Mouse (Mus musculus): ENCODE measurements around the gene Pde9a.
A peak's percentile ranks its signal among the peaks of the same experiment; 100 is the strongest.

Pde9a gene

GRCm38 (mm10) chr17:31429402-31429801 lies 43.4 kb downstream of the Pde9a start:
- TF ChIP-seq NANOG (IDR thresholded peaks at IDR 0.05; ENCODE audit: borderline replicate concordance, low read length) (no peak), CTCF (conservative IDR thresholded peaks at IDR 0.05; ENCODE audit: low read length) (peak; percentile 98), POU5F1 (IDR thresholded peaks at IDR 0.05; ENCODE audit: borderline replicate concordance, low read length) (no peak)
- Histone ChIP-seq H3K4me1 (replicated peaks; ENCODE audit: low read depth, low read length) (peaks cover 67% of the 10 kb centered on the region), H3K36me3 (ENCODE audit: insufficient read depth, low read length) (no peaks in the 10 kb centered on the region)

DNA sequence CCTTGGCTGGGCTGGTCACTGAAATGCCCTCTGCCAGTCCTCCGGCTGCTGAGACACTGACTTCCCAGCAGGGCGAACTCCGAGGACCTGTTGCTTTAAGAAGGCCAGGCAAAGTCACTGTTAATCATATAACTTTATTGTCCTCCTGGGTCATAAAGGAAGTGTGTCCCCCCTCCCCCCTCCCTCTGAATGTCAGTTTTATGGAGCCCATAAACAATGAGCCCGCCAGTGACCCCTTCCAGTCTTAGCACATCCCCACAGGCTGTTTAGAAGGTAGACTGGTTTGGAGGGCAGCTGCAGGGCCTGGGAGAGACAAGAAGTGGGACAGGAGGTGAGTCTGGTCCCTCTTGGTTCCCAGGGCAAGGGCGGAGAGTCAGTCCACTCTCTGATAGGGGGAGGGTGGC lies 46.9 kb downstream of the Pde9a start:
- Histone ChIP-seq H3K27me3 (ENCODE audit: insufficient read depth, low read length) (no peaks in the 10 kb centered on the region), H3K4me3 (replicated peaks; ENCODE audit: low read length) (no peak overlapping the region), H3K9me3 (ENCODE audit: low read length) (peaks cover 11% of the 10 kb centered on the region), H3K4me1 (replicated peaks; ENCODE audit: low read depth, low read length) (peaks cover 60% of the 10 kb centered on the region), H3K36me3 (ENCODE audit: insufficient read depth, low read length) (no peaks in the 10 kb centered on the region)
- TF ChIP-seq CTCF (conservative IDR thresholded peaks at IDR 0.05; ENCODE audit: low read length) (no peak), POU5F1 (IDR thresholded peaks at IDR 0.05; ENCODE audit: borderline replicate concordance, low read length) (no peak), NANOG (IDR thresholded peaks at IDR 0.05; ENCODE audit: borderline replicate concordance, low read length) (no peak)

More at GRCm38 (mm10) chr17:31429402-31429801, 43.4 kb downstream of the Pde9a start:
- Histone ChIP-seq H3K4me3 (replicated peaks; ENCODE audit: low read length) (no peak overlapping the region), H3K27me3 (ENCODE audit: insufficient read depth, low read length) (no peaks in the 10 kb centered on the region), H3K9me3 (ENCODE audit: low read length) (peaks cover 11% of the 10 kb centered on the region)

DNA sequence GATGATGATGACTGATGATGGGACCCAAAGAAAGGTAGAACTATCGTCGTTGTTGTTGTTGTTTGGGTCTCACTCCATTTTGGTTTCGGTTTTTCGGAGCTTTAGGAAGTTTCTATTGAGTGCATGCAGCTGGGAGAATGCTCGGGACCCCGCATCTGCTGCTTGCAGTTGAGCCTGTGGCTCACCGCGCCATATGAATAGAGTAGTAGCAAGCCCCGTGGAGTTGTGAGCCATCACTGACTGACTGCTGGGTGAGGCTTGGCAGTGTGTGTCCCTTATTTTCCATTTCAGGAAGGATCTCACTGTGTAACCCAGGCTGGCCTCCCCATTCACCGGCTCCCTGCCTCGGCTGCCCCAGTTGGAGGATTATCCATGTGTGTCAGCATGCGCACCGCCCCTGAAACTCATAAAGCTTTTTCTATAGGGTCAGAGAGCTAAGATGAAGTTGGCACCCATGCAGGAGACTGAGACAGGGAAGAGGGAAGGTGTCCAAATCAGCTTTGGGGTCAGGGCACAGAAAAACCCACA lies 47.5 kb downstream of the Pde9a start:
- H3K9me3 ChIP-seq (ENCODE audit: low read length): peaks cover 11% of the 10 kb centered on the region
- TF ChIP-seq CTCF (conservative IDR thresholded peaks at IDR 0.05; ENCODE audit: low read length) (no peak), POU5F1 (IDR thresholded peaks at IDR 0.05; ENCODE audit: borderline replicate concordance, low read length) (no peak), NANOG (IDR thresholded peaks at IDR 0.05; ENCODE audit: borderline replicate concordance, low read length) (no peak)
- peak overlapping the region; percentile 51 for H3K4me3 ChIP-seq (replicated peaks; ENCODE audit: low read length)
- peaks cover 54% of the 10 kb centered on the region for H3K4me1 ChIP-seq (replicated peaks; ENCODE audit: low read depth, low read length)
- H3K27me3 ChIP-seq (ENCODE audit: insufficient read depth, low read length): no peaks in the 10 kb centered on the region
- no peaks in the 10 kb centered on the region for H3K36me3 ChIP-seq (ENCODE audit: insufficient read depth, low read length)

- Histone ChIP-seq H3K27me3 (ENCODE audit: insufficient read depth, low read length) (no peaks in the 10 kb centered on the region), H3K36me3 (ENCODE audit: insufficient read depth, low read length) (no peaks in the 10 kb centered on the region), H3K9me3 (ENCODE audit: low read length) (peaks cover 6% of the 10 kb centered on the region), H3K4me3 (replicated peaks; ENCODE audit: low read length) (peak overlapping the region; percentile 51), H3K4me1 (replicated peaks; ENCODE audit: low read depth, low read length) (peaks cover 49% of the 10 kb centered on the region)
- no peak for TF ChIP-seq NANOG (IDR thresholded peaks at IDR 0.05; ENCODE audit: borderline replicate concordance, low read length)
Observed at GRCm38 (mm10) chr17:31433978-31434797, 48.2 kb downstream of the Pde9a start.

DNA sequence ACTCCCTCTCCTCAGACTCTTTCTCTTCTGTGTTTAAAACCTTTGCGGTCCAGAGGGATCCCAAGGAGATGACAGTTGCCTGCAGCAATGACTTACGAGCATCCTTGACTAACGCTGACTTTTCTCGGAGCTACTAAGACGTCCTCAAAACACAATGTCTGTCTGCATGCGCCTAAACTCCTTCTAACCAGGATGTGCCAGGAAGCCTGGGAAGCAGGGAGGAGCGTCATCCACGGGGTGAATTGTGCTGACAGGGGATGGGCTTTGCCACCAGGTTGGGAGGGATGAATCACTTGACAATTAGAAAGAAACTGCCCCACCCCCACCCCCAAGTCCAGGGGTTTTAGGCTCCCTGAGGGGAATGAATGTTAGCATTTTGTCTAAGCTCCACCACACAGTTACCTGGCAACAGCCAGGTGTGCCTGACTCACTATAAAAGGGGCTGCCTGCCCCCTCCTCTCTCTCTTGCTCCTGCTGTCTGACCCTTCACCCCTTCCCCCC lies 48.9 kb downstream of the Pde9a start:
- H3K27me3 ChIP-seq (ENCODE audit: insufficient read depth, low read length): no peaks in the 10 kb centered on the region
- peaks cover 53% of the 10 kb centered on the region for H3K4me1 ChIP-seq (replicated peaks; ENCODE audit: low read depth, low read length)
- H3K36me3 ChIP-seq (ENCODE audit: insufficient read depth, low read length): no peaks in the 10 kb centered on the region
- peak overlapping the region; percentile 51 for H3K4me3 ChIP-seq (replicated peaks; ENCODE audit: low read length)
- H3K9me3 ChIP-seq (ENCODE audit: low read length): no peaks in the 10 kb centered on the region
- TF ChIP-seq POU5F1 (IDR thresholded peaks at IDR 0.05; ENCODE audit: borderline replicate concordance, low read length) (no peak), NANOG (IDR thresholded peaks at IDR 0.05; ENCODE audit: borderline replicate concordance, low read length) (no peak), CTCF (conservative IDR thresholded peaks at IDR 0.05; ENCODE audit: low read length) (no peak)

DNA sequence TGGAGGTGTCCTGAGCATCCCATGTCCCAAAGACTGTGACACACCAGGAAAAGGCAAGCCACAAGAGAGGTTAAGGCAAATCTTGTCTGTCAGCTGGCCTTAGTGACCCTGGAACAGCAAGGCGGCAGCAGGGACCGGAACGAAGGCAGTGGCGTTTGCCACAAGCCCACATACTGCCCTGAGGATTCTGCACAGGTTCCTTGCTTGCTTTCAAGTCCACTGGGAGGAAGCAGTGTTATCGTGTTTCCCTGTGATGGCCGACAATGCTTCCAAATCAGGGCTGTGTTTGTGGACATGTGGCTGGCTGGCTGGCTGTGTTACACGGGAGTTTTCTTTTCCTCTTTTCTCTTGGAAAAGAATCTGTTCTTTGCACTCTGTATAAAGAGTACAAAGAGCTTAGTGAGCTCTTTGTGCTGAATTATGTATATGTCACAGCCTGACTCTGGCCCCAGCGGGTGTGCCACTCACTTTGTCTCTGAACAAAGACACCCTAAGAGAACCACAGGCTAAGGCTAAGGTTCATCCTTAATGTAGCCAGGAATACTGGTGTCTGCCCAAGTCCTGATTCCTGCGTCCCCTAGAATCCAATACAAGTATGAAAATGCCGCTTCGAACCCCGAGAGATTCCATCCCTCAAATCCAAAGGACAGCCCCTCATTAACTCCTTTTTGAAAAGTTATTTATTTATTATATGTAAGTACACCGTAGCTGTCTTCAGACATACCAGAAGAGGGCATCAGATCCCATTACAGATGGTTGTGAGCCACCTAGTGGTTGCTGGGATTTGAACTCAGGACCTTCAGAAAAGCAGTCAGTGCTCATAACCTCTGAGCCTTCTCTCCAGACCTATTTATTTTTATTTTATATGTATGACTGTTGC lies 50.2 kb downstream of the Pde9a start:
- no peak for TF ChIP-seq NANOG (IDR thresholded peaks at IDR 0.05; ENCODE audit: borderline replicate concordance, low read length)
- peak; percentile 13; the same call in 1 of the 2 replicates for TF ChIP-seq CTCF (conservative IDR thresholded peaks at IDR 0.05; ENCODE audit: low read length)

GRCm38 (mm10) chr17:31436814-31437406 lies 50.9 kb downstream of the Pde9a start:
- Histone ChIP-seq H3K27me3 (ENCODE audit: insufficient read depth, low read length) (no peaks in the 10 kb centered on the region), H3K9me3 (ENCODE audit: low read length) (no peaks in the 10 kb centered on the region)
- TF ChIP-seq NANOG (IDR thresholded peaks at IDR 0.05; ENCODE audit: borderline replicate concordance, low read length) (no peak), POU5F1 (IDR thresholded peaks at IDR 0.05; ENCODE audit: borderline replicate concordance, low read length) (no peak), CTCF (conservative IDR thresholded peaks at IDR 0.05; ENCODE audit: low read length) (no peak)

More for the DNA sequence above, 50.2 kb downstream of the Pde9a start:
- Histone ChIP-seq H3K4me3 (replicated peaks; ENCODE audit: low read length) (no peak overlapping the region), H3K36me3 (ENCODE audit: insufficient read depth, low read length) (no peaks in the 10 kb centered on the region), H3K4me1 (replicated peaks; ENCODE audit: low read depth, low read length) (peaks cover 60% of the 10 kb centered on the region), H3K27me3 (ENCODE audit: insufficient read depth, low read length) (no peaks in the 10 kb centered on the region), H3K9me3 (ENCODE audit: low read length) (no peaks in the 10 kb centered on the region)

DNA sequence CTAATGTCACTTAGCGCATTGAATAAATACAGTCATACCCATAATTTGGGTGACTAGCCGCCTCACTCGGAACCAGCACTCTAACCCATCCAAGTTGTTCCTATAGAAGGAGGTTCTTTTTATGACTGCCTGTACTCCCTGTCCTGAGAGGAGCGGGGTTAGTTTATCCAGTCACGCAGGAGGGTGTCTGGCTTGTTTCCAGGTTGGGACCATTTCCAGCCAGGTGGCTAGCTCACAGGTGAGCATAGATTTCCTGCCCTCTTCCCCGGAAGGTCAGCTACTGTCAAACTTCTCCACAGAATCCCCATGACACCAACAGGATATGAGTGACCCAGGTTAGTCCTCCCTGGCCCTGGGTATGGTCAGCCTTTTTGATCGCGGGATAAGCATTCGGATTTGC lies 51.5 kb downstream of the Pde9a start:
- Histone ChIP-seq H3K36me3 (ENCODE audit: insufficient read depth, low read length) (no peaks in the 10 kb centered on the region), H3K4me3 (replicated peaks; ENCODE audit: low read length) (no peak overlapping the region), H3K4me1 (replicated peaks; ENCODE audit: low read depth, low read length) (peaks cover 59% of the 10 kb centered on the region), H3K27me3 (ENCODE audit: insufficient read depth, low read length) (no peaks in the 10 kb centered on the region), H3K9me3 (ENCODE audit: low read length) (no peaks in the 10 kb centered on the region)
- TF ChIP-seq CTCF (conservative IDR thresholded peaks at IDR 0.05; ENCODE audit: low read length) (no peak), NANOG (IDR thresholded peaks at IDR 0.05; ENCODE audit: borderline replicate concordance, low read length) (no peak), POU5F1 (IDR thresholded peaks at IDR 0.05; ENCODE audit: borderline replicate concordance, low read length) (no peak)

More at GRCm38 (mm10) chr17:31436814-31437406, 50.9 kb downstream of the Pde9a start:
- Histone ChIP-seq H3K4me3 (replicated peaks; ENCODE audit: low read length) (no peak overlapping the region), H3K36me3 (ENCODE audit: insufficient read depth, low read length) (no peaks in the 10 kb centered on the region), H3K4me1 (replicated peaks; ENCODE audit: low read depth, low read length) (peaks cover 61% of the 10 kb centered on the region)

Measured in E14TG2a.4 (cell line).